Mouse (Mus musculus): Measurements from ENCODE around the gene Yipf3. TPM values are rescaled to one million over a fixed set of nuclear protein-coding genes. Genes with fewer than 3 reads are reported as not detected.
A peak's percentile ranks its signal among the peaks of the same experiment; 100 is the strongest.

The Yipf3 gene
- total RNA-seq, 2 experiments from 2014 or later, result 83.3 to 86.2 TPM

- intact Hi-C loops (cut with DNase I), result loop anchor here (5.0 kb wide), 1 partner anchor 521 kb away; the partner anchor contains the start of gene 1600014C23Rik
- peak; percentile 91 to 95 for DNase-seq
Observed at GRCm38 (mm10) chr17:46253452-46254084, 5.7 kb downstream of the Yipf3 start, which contains the start of gene Lrrc73. Gene Lrrc73, plus strand, starts transcription at chr17:46253531.

GRCm38 (mm10) chr17:46254106-46254505 is 6.2 kb downstream of the Yipf3 start:
- no peak for DNase-seq
- intact Hi-C loops (cut with DNase I), result loop anchor here (5.0 kb wide), 1 partner anchor 522 kb away; the partner anchor contains the start of gene 1600014C23Rik

- intact Hi-C loops (cut with DNase I), result no loop called here
Observed at GRCm38 (mm10) chr17:46255147-46255546, 7.3 kb downstream of the Yipf3 start.

GRCm38 (mm10) chr17:46258279-46259053 is 10.6 kb downstream of the Yipf3 start:
- no peak for DNase-seq
- intact Hi-C loops (cut with DNase I), result no loop called here

More at GRCm38 (mm10) chr17:46255147-46255546, 7.3 kb downstream of the Yipf3 start:
- DNase-seq, result no peak

GRCm38 (mm10) chr17:46259675-46260074 is 11.8 kb downstream of the Yipf3 start:
- no peak for DNase-seq
- intact Hi-C loops (cut with DNase I), result no loop called here

- DNase-seq, result peak in 1 of 2 experiments; percentile 43
- intact Hi-C loops (cut with DNase I), result no loop called here
Observed at GRCm38 (mm10) chr17:46262201-46262694, 14.4 kb downstream of the Yipf3 start.

- DNase-seq, result no peak
- intact Hi-C loops (cut with DNase I), result loop anchor here (5.0 kb wide), 1 partner anchor 117 kb away; the partner anchor contains the start of gene Zfp318
Observed at GRCm38 (mm10) chr17:46265502-46265901, 17.6 kb downstream of the Yipf3 start.

GRCm38 (mm10) chr17:46265918-46266618 is 18.2 kb downstream of the Yipf3 start:
- DNase-seq, result peak; percentile 82 to 88
- intact Hi-C loops (cut with DNase I), result loop anchor here (1.0 to 5.0 kb wide), 2 partner anchors 32 to 116 kb away; partner anchors contain the start of gene Zfp318

- DNase-seq, result no peak
- intact Hi-C loops (cut with DNase I), result loop anchor here (1.0 to 5.0 kb wide), 2 partner anchors 31 to 115 kb away; partner anchors contain the start of gene Zfp318
Observed at GRCm38 (mm10) chr17:46266986-46267385, 19.1 kb downstream of the Yipf3 start.

GRCm38 (mm10) chr17:46267511-46267910 is 19.6 kb downstream of the Yipf3 start:
- no peak for DNase-seq
- intact Hi-C loops (cut with DNase I), result loop anchor here (5.0 kb wide), 1 partner anchor 115 kb away; the partner anchor contains the start of gene Zfp318

- no peak for DNase-seq
Observed at GRCm38 (mm10) chr17:46268026-46268720, 20.3 kb downstream of the Yipf3 start.

GRCm38 (mm10) chr17:46269771-46270534 is 22.1 kb downstream of the Yipf3 start:
- peak; percentile 50 to 58 for DNase-seq
- intact Hi-C loops (cut with DNase I), result loop anchor here (5.0 kb wide), 1 partner anchor 112 kb away; the partner anchor contains the start of gene Zfp318

More at GRCm38 (mm10) chr17:46268026-46268720, 20.3 kb downstream of the Yipf3 start:
- intact Hi-C loops (cut with DNase I), result loop anchor here (5.0 kb wide), 1 partner anchor 114 kb away; the partner anchor contains the start of gene Zfp318

GRCm38 (mm10) chr17:46272058-46272457 is 24.2 kb downstream of the Yipf3 start:
- intact Hi-C loops (cut with DNase I), result no loop called here
- DNase-seq, result peak in 1 of 2 experiments; percentile 2

- DNase-seq, result peak in 1 of 2 experiments; percentile 36
- intact Hi-C loops (cut with DNase I), result no loop called here
Observed at GRCm38 (mm10) chr17:46272675-46273074, 24.8 kb downstream of the Yipf3 start.

- DNase-seq, result no peak
Observed at GRCm38 (mm10) chr17:46273803-46274236, 25.9 kb downstream of the Yipf3 start.

GRCm38 (mm10) chr17:46274465-46274864 is 26.6 kb downstream of the Yipf3 start:
- intact Hi-C loops (cut with DNase I), result no loop called here
- DNase-seq, result no peak

More at GRCm38 (mm10) chr17:46273803-46274236, 25.9 kb downstream of the Yipf3 start:
- intact Hi-C loops (cut with DNase I), result no loop called here

- intact Hi-C loops (cut with DNase I), result no loop called here
- DNase-seq, result no peak
Observed at GRCm38 (mm10) chr17:46275034-46275433, 27.2 kb downstream of the Yipf3 start.

GRCm38 (mm10) chr17:46275506-46275905 is 27.6 kb downstream of the Yipf3 start:
- no peak for DNase-seq
- intact Hi-C loops (cut with DNase I), result no loop called here

GRCm38 (mm10) chr17:46277586-46277985 is 29.7 kb downstream of the Yipf3 start:
- intact Hi-C loops (cut with DNase I), result no loop called here
- DNase-seq, result no peak
